Comparison of ENCODE assay signal across 9 mouse cellular contexts in genomic region chr9:44515131-44515751, GRCm38 (mm10). TPM values are rescaled to one million over a fixed set of nuclear protein-coding genes. Genes with fewer than 3 reads are reported as not detected.
DNase-seq lines count a peak whose midpoint lies in the region; ATAC-seq lines count a peak whose summit lies in the region.
"Had no signal": no experiment of that assay in that cellular context is flagged by ENCODE, and none has a peak within 500 bp of the region (broad histone marks: within the 10 kb centered on the region; RNA-seq: fewer than 3 reads in every experiment).

No protein-coding gene starts in this region.

- peak; percentile 29 for DNase-seq in ovary, postnatal 36 days (ENCODE audit: low spot score)
- no peak for DNase-seq in ovary, postnatal 10 days (ENCODE audit: low spot score)
- peak; percentile 81 to 83 for DNase-seq in lung, postnatal 4 days
- DNase-seq in right cerebral cortex, postnatal 4 days, result no peak
- DNase-seq in layer of hippocampus, postnatal 14 days (ENCODE audit: low spot score in 2 of 2), result no peak

- no peaks in the 10 kb centered on the region for H3K9me3 ChIP-seq in kidney, embryonic 15.5 days (replicated peaks)
- H3K9me3 ChIP-seq in forebrain, embryonic 16.5 days (ENCODE audit: control insufficient read depth, low read length), result no peaks in the 10 kb centered on the region
- H3K9me3 ChIP-seq: midbrain, embryonic 12.5 days had no signal

- no peak overlapping the region for H3K4me3 ChIP-seq in kidney, embryonic 15.5 days (replicated peaks)
- H3K4me3 ChIP-seq in forebrain, embryonic 16.5 days (replicated peaks; ENCODE audit: low read length), result no peak overlapping the region
- H3K4me3 ChIP-seq: midbrain, embryonic 12.5 days had no signal

- peaks cover 28% of the 10 kb centered on the region for H3K4me1 ChIP-seq in kidney, embryonic 15.5 days
- peaks cover 17% of the 10 kb centered on the region for H3K4me1 ChIP-seq in forebrain, embryonic 16.5 days (replicated peaks; ENCODE audit: control insufficient read depth, insufficient read depth, low read length)
- H3K4me1 ChIP-seq: midbrain, embryonic 12.5 days had no signal

- no peaks in the 10 kb centered on the region for H3K36me3 ChIP-seq in kidney, embryonic 15.5 days
- H3K36me3 ChIP-seq in forebrain, embryonic 16.5 days (ENCODE audit: control insufficient read depth, insufficient read depth), result no peaks in the 10 kb centered on the region
- H3K36me3 ChIP-seq: midbrain, embryonic 12.5 days had no signal

- WGBS in kidney, embryonic 15.5 days, result 57% methylated on average over 12 of the region's 12 CpGs
- WGBS in forebrain, embryonic 16.5 days, result 80% methylated on average over 12 of the region's 12 CpGs

- peak; percentile 46 for ATAC-seq in common myeloid progenitor, adult 5-6 weeks (replicated peaks; ENCODE audit: low read depth, poor library complexity, severe bottlenecking)
- ATAC-seq in kidney, embryonic 15.5 days (replicated peaks; ENCODE audit: low FRiP score), result peak; percentile 59; the same call in 1 of the 2 replicates
- no peak for ATAC-seq in forebrain, embryonic 16.5 days

- H3K4me2 ChIP-seq in kidney, embryonic 15.5 days, result peak overlapping the region; percentile 18; the same call in 1 of the 2 replicates
- H3K4me2 ChIP-seq in forebrain, embryonic 16.5 days (ENCODE audit: low read length), result no peak overlapping the region
- H3K4me2 ChIP-seq: midbrain, embryonic 12.5 days had no signal

- H3K9ac ChIP-seq in kidney, embryonic 15.5 days, result no peak overlapping the region
- no peak overlapping the region for H3K9ac ChIP-seq in forebrain, embryonic 16.5 days (replicated peaks; ENCODE audit: low read depth, low read length)
- H3K9ac ChIP-seq: midbrain, embryonic 12.5 days had no signal

- H3K27me3 ChIP-seq in kidney, embryonic 15.5 days, result no peaks in the 10 kb centered on the region
- H3K27me3 ChIP-seq in forebrain, embryonic 16.5 days (replicated peaks; ENCODE audit: control insufficient read depth, insufficient read depth, low read length), result no peaks in the 10 kb centered on the region
- H3K27me3 ChIP-seq: midbrain, embryonic 12.5 days had no signal

- peak overlapping the region; percentile 10 for H3K27ac ChIP-seq in kidney, embryonic 15.5 days
- no peak overlapping the region for H3K27ac ChIP-seq in forebrain, embryonic 16.5 days (ENCODE audit: low read length)
- H3K27ac ChIP-seq: midbrain, embryonic 12.5 days had no signal

RNA-seq across cellular contexts. Expression of gene Bcl9l, which starts 32.6 kb away (rescaled TPM):
- total RNA-seq in common myeloid progenitor, adult 5-6 weeks (2017), result 3.1 and 5.7 TPM in 2 replicates
- polyA plus RNA-seq in kidney, embryonic 15.5 days (2015; fragmentation: Nextera tagmentation; extraction: Ambion mirVana), result 11.3 and 11.7 TPM in 2 replicates
- 13.8 and 15.0 TPM in 2 replicates for polyA plus RNA-seq in forebrain, embryonic 16.5 days (2015; fragmentation: Nextera tagmentation; extraction: Ambion mirVana)
- total RNA-seq in layer of hippocampus, postnatal 14 days (2021), result 10 to 100 TPM; 76.1 to 76.3 TPM

RNA-seq across cellular contexts. Expression of gene Cxcr5, which starts 46.4 kb away (rescaled TPM):
- not detected in 2 replicates for total RNA-seq in common myeloid progenitor, adult 5-6 weeks (2017)
- not detected in 2 replicates for polyA plus RNA-seq in kidney, embryonic 15.5 days (2015; fragmentation: Nextera tagmentation; extraction: Ambion mirVana)
- not detected in 2 replicates for polyA plus RNA-seq in forebrain, embryonic 16.5 days (2015; fragmentation: Nextera tagmentation; extraction: Ambion mirVana)
- total RNA-seq in layer of hippocampus, postnatal 14 days (2021), result not detected
- polyA plus RNA-seq: midbrain, embryonic 12.5 days had no signal

Comparison
In these comparisons a context has a peak if more than half of its experiments do, and no peak if none do; other contexts are left out.
1. DNase-seq: peak in ovary, postnatal 36 days (single experiment) and lung, postnatal 4 days (2 of 2); none in ovary, postnatal 10 days (single experiment), right cerebral cortex, postnatal 4 days (single experiment) and layer of hippocampus, postnatal 14 days (0 of 2).
2. RNA of gene Bcl9l, which starts 32.6 kb away (total RNA-seq): 76.1 to 76.3 TPM in layer of hippocampus, postnatal 14 days; 3.1 to 5.7 TPM in common myeloid progenitor, adult 5-6 weeks; every median in the first group is over 10 times any median in the second.